Mouse (Mus musculus): ENCODE measurements around the gene Sult2b1. TPM values are rescaled to one million over a fixed set of nuclear protein-coding genes. Genes with fewer than 3 reads are reported as not detected.

Sult2b1 gene
- total and polyA plus RNA-seq, 3 experiments: 0.17 to 0.29 TPM; not detected in 1

DNA sequence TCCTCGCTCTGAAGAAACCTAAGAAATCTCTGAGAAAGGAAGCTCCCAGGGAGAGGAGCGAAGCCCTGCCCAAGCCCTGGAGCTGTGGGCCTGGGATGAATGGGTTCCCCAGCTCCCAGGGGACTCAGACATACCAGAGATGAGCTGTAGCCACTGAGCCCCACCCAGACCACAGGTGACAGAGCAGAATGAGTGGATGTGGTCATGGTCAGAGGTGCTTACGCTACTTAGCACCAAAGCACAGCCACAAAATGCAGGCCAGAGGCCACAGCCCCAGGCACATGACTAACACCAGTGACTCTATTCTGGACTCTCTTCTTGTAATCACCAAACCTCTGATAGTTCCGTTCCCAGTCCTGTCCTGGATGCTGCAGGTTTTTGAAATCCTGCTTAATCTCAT, 13.4 kb downstream of the Sult2b1 start:
- peaks cover 9 to 12% of the 10 kb centered on the region in 2 experiments for H3K4me1 ChIP-seq (ENCODE audit: control insufficient read depth in 1 of 2, insufficient read depth in 2 of 2)
- H3K4me2 ChIP-seq (ENCODE audit: insufficient read depth, low read depth, poor library complexity, severe bottlenecking): no peak overlapping the region; the same call in 1 of the 2 replicates
- DNase-seq (ENCODE audit: extremely low read depth): peak; percentile 39
- dilution Hi-C loops (cut with MboI; ENCODE audit: extremely low pct_ligation_motif_present, extremely low pct_unique_long_range_greater_than_20kb, low sequenced_read_pairs): no loop called here
- peaks cover 30% of the 10 kb centered on the region for H3K27me3 ChIP-seq (replicated peaks)
- H3K9me3 ChIP-seq (replicated peaks; ENCODE audit: low read length): no peaks in the 10 kb centered on the region
- no peak overlapping the region for H3K4me3 ChIP-seq (replicated peaks in 1 of 3; ENCODE audit: low read depth in 2 of 3, low read length in 2 of 3, poor library complexity in 1 of 3)
- in situ Hi-C loops (cut with MboI; ENCODE audit: low pct_ligation_motif_present, low pct_unique_long_range_greater_than_20kb, low sequenced_read_pairs): no loop called here
- no peak overlapping the region for H3K9ac ChIP-seq (ENCODE audit: insufficient read depth, low read depth)
- no peaks in the 10 kb centered on the region for H3K79me2 ChIP-seq (replicated peaks; ENCODE audit: control insufficient read depth, extremely low read depth, insufficient read depth, poor library complexity, severe bottlenecking)
- no peak for TF ChIP-seq TBP (conservative IDR thresholded peaks at IDR 0.05; ENCODE audit: low read depth, low read length)
- TF ChIP-seq ZC3H11A (IDR thresholded peaks at IDR 0.05; ENCODE audit: low read depth, low read length): no peak
- TF ChIP-seq KAT2A (IDR thresholded peaks at IDR 0.05; ENCODE audit: insufficient replicate concordance, low read length): no peak
- 0 out of 2 replicates have a peak, but pooled peaks have one; percentile 6 for TF ChIP-seq MAX (IDR thresholded peaks at IDR 0.05; ENCODE audit: low read length)
- peak; percentile 42; the same call in 1 of the 2 replicates for TF ChIP-seq IRF4 (IDR thresholded peaks at IDR 0.05; ENCODE audit: low read depth, low read length)
- peak; percentile 85 for TF ChIP-seq BHLHE40 (IDR thresholded peaks at IDR 0.05; ENCODE audit: low read depth, low read length)
- no peak for TF ChIP-seq PAX5 (IDR thresholded peaks at IDR 0.05; ENCODE audit: low read length)
- no peak for TF ChIP-seq USF2 (conservative IDR thresholded peaks at IDR 0.05; ENCODE audit: low read depth, low read length)
- TF ChIP-seq EP300 (IDR thresholded peaks at IDR 0.05; ENCODE audit: low read length): peak; percentile 25; the same call in 1 of the 2 replicates
- peak; percentile 12; the same call in 1 of the 2 replicates for TF ChIP-seq MAFK (IDR thresholded peaks at IDR 0.05; ENCODE audit: insufficient replicate concordance, low read length)
- 0 out of 2 replicates have a peak, but pooled peaks have one; percentile 6 for TF ChIP-seq MEF2A (IDR thresholded peaks at IDR 0.05; ENCODE audit: borderline replicate concordance, low read depth, low read length)
- TF ChIP-seq TCF12 (IDR thresholded peaks at IDR 0.05; ENCODE audit: low read depth, low read length): 0 out of 2 replicates have a peak, but pooled peaks have one; percentile 6
- TF ChIP-seq NELFE (IDR thresholded peaks at IDR 0.05; ENCODE audit: low read depth, low read length): no peak
- no peak for TF ChIP-seq JUN (IDR thresholded peaks at IDR 0.05; ENCODE audit: insufficient read depth, low read depth, low read length)
- TF ChIP-seq ETS1 (conservative IDR thresholded peaks at IDR 0.05; ENCODE audit: low read depth, low read length): peak; percentile 65
- H3K27ac ChIP-seq (ENCODE audit: insufficient read depth, low read depth): no peak overlapping the region
- no peaks in the 10 kb centered on the region for H3K36me3 ChIP-seq (replicated peaks in 1 of 2; ENCODE audit: control insufficient read depth in 1 of 2, insufficient read depth in 1 of 2, low read length in 1 of 2)

- in situ Hi-C loops (cut with MboI; ENCODE audit: low pct_ligation_motif_present, low pct_unique_long_range_greater_than_20kb, low sequenced_read_pairs): no loop called here
- no peak for DNase-seq (ENCODE audit: extremely low read depth)
These were observed 13.9 kb downstream of the Sult2b1 start for GRCm38 (mm10) chr7:45770427-45771082.

More at GRCm38 (mm10) chr7:45770427-45771082, 13.9 kb downstream of the Sult2b1 start:
- Histone ChIP-seq H3K9me3 (replicated peaks; ENCODE audit: low read length) (no peaks in the 10 kb centered on the region), H3K27me3 (replicated peaks) (peaks cover 24% of the 10 kb centered on the region), H3K36me3 (replicated peaks in 1 of 2; ENCODE audit: control insufficient read depth in 1 of 2, insufficient read depth in 1 of 2, low read length in 1 of 2) (no peaks in the 10 kb centered on the region), H3K4me3 (replicated peaks in 1 of 3; ENCODE audit: low read depth in 2 of 3, low read length in 2 of 3, poor library complexity in 1 of 3) (no peak overlapping the region), H3K79me2 (replicated peaks; ENCODE audit: control insufficient read depth, extremely low read depth, insufficient read depth, poor library complexity, severe bottlenecking) (no peaks in the 10 kb centered on the region), H3K27ac (ENCODE audit: insufficient read depth, low read depth) (no peak overlapping the region), H3K9ac (ENCODE audit: insufficient read depth, low read depth) (no peak overlapping the region), H3K4me2 (ENCODE audit: insufficient read depth, low read depth, poor library complexity, severe bottlenecking) (no peak overlapping the region), H3K4me1 (ENCODE audit: control insufficient read depth in 1 of 2, insufficient read depth in 2 of 2) (peaks cover 10 to 17% of the 10 kb centered on the region in 2 experiments)
- dilution Hi-C loops (cut with MboI; ENCODE audit: extremely low pct_ligation_motif_present, extremely low pct_unique_long_range_greater_than_20kb, low sequenced_read_pairs): no loop called here
- 0 out of 2 replicates have a peak, but pooled peaks have one; percentile 7 for TF ChIP-seq MAX (IDR thresholded peaks at IDR 0.05; ENCODE audit: low read length)
- no peak for TF ChIP-seq CHD2 (IDR thresholded peaks at IDR 0.05; ENCODE audit: low read length)
- peak; percentile 9; the same call in 1 of the 2 replicates for TF ChIP-seq TCF12 (IDR thresholded peaks at IDR 0.05; ENCODE audit: low read depth, low read length)
- no peak for TF ChIP-seq UBTF (IDR thresholded peaks at IDR 0.05; ENCODE audit: low read depth, low read length)
- TF ChIP-seq TBP (conservative IDR thresholded peaks at IDR 0.05; ENCODE audit: low read depth, low read length): no peak

All from CH12.LX (cell line).